ENCODE assay signal across 8 mouse cellular contexts in genomic region chr2:31690063-31690462, GRCm38 (mm10). TPM values are rescaled to one million over a fixed set of nuclear protein-coding genes. Genes with fewer than 3 reads are reported as not detected.
DNase-seq lines count a peak whose midpoint lies in the region; ATAC-seq lines count a peak whose summit lies in the region.

No protein-coding gene starts in this region.

- H3K27me3 ChIP-seq in megakaryocyte, embryonic 14.5 days (replicated peaks): no peaks in the 10 kb centered on the region
- no peaks in the 10 kb centered on the region for H3K27me3 ChIP-seq in forebrain, embryonic 11.5 days (ENCODE audit: control insufficient read depth, insufficient read depth, low read length)
- H3K27me3 ChIP-seq in limb, embryonic 15.5 days: no peaks in the 10 kb centered on the region
- no peaks in the 10 kb centered on the region for H3K27me3 ChIP-seq in stomach, embryonic 15.5 days (replicated peaks)

- H3K9me3 ChIP-seq in megakaryocyte, embryonic 14.5 days: no peaks in the 10 kb centered on the region
- no peaks in the 10 kb centered on the region for H3K9me3 ChIP-seq in forebrain, embryonic 11.5 days (ENCODE audit: control insufficient read depth, low read length)
- no peaks in the 10 kb centered on the region for H3K9me3 ChIP-seq in limb, embryonic 15.5 days
- H3K9me3 ChIP-seq in stomach, embryonic 15.5 days: no peaks in the 10 kb centered on the region

- H3K9ac ChIP-seq in forebrain, embryonic 11.5 days (ENCODE audit: low read length): peak overlapping the region; percentile 30; the same call in 1 of the 2 replicates
- no peak overlapping the region for H3K9ac ChIP-seq in limb, embryonic 15.5 days
- no peak overlapping the region for H3K9ac ChIP-seq in stomach, embryonic 15.5 days

- WGBS in forebrain, embryonic 11.5 days: 64% methylated on average over 3 of the region's 3 CpGs
- WGBS in limb, embryonic 15.5 days: 36% methylated on average over 3 of the region's 3 CpGs
- 34% methylated on average over 3 of the region's 3 CpGs for WGBS in stomach, embryonic 15.5 days

- H3K4me1 ChIP-seq in megakaryocyte, embryonic 14.5 days: peaks cover 34% of the 10 kb centered on the region
- peaks cover 13% of the 10 kb centered on the region for H3K4me1 ChIP-seq in forebrain, embryonic 11.5 days (replicated peaks; ENCODE audit: control insufficient read depth, insufficient read depth, low read length)
- H3K4me1 ChIP-seq in limb, embryonic 15.5 days: peaks cover 23% of the 10 kb centered on the region
- H3K4me1 ChIP-seq in stomach, embryonic 15.5 days: peaks cover 17% of the 10 kb centered on the region

- no peak for ATAC-seq in megakaryocyte, adult 5-6 weeks (ENCODE audit: poor library complexity, severe bottlenecking)
- ATAC-seq in forebrain, embryonic 11.5 days (replicated peaks; ENCODE audit: low FRiP score): no peak
- no peak for ATAC-seq in limb, embryonic 15.5 days (ENCODE audit: insufficient number of reproducible peaks, low FRiP score, low TSS enrichment, low read depth)
- no peak for ATAC-seq in stomach, embryonic 15.5 days (ENCODE audit: insufficient read depth, low FRiP score, low read depth)

- H3K27ac ChIP-seq in forebrain, embryonic 11.5 days (ENCODE audit: low read depth, low read length): no peak overlapping the region
- H3K27ac ChIP-seq in limb, embryonic 15.5 days: no peak overlapping the region
- H3K27ac ChIP-seq in stomach, embryonic 15.5 days: no peak overlapping the region

- no peak for DNase-seq in forebrain, embryonic 11.5 days (ENCODE audit: low spot score)
- DNase-seq in right cerebral cortex, postnatal 4 days: no peak
- DNase-seq in frontal cortex, postnatal 36 days (ENCODE audit: low spot score in 2 of 2): no peak
- DNase-seq in urinary bladder, postnatal 10 days (ENCODE audit: low spot score): no peak

- peak overlapping the region; percentile 91 for H3K4me2 ChIP-seq in forebrain, embryonic 11.5 days (ENCODE audit: low read depth, low read length, severe bottlenecking)
- peak overlapping the region; percentile 73 for H3K4me2 ChIP-seq in limb, embryonic 15.5 days
- H3K4me2 ChIP-seq in stomach, embryonic 15.5 days: peak overlapping the region; percentile 76

- peaks cover 37% of the 10 kb centered on the region for H3K36me3 ChIP-seq in megakaryocyte, embryonic 14.5 days (replicated peaks; ENCODE audit: low read length)
- no peaks in the 10 kb centered on the region for H3K36me3 ChIP-seq in forebrain, embryonic 11.5 days (ENCODE audit: control insufficient read depth, insufficient read depth, low read length)
- H3K36me3 ChIP-seq in limb, embryonic 15.5 days: peaks cover 2% of the 10 kb centered on the region; the same call in 1 of the 2 replicates
- H3K36me3 ChIP-seq in stomach, embryonic 15.5 days: 0 out of 2 replicates have a peak, but pooled peaks cover 3% of the 10 kb centered on the region

- peak overlapping the region; percentile 98 for H3K4me3 ChIP-seq in megakaryocyte, embryonic 14.5 days (replicated peaks)
- peak overlapping the region; percentile 90 for H3K4me3 ChIP-seq in forebrain, embryonic 11.5 days (ENCODE audit: low read depth, low read length)
- H3K4me3 ChIP-seq in limb, embryonic 15.5 days: peak overlapping the region; percentile 95
- peak overlapping the region; percentile 99 for H3K4me3 ChIP-seq in stomach, embryonic 15.5 days (replicated peaks)

RNA-seq across cellular contexts. Expression of gene Abl1, which starts 1.9 kb away (rescaled TPM):
- 29.4 and 48.1 TPM in 2 replicates for polyA plus RNA-seq in megakaryocyte, embryonic 14.5 days (2012; ENCODE audit: insufficient read depth, low replicate concordance)
- total RNA-seq in megakaryocyte, adult 5-6 weeks (2015): 24.7 and 32.5 TPM in 2 replicates
- total RNA-seq in megakaryocyte, adult 5-6 weeks (2017): 24.5 and 30.5 TPM in 2 replicates
- polyA plus RNA-seq in forebrain, embryonic 11.5 days (2014; fragmentation: Nextera tagmentation; extraction: Ambion mirVana): 53.2 and 56.7 TPM in 2 replicates
- polyA plus RNA-seq in limb, embryonic 15.5 days (2015; fragmentation: Nextera tagmentation; extraction: Ambion mirVana): 37.7 and 40.1 TPM in 2 replicates
- polyA plus RNA-seq in stomach, embryonic 15.5 days (2015; fragmentation: Nextera tagmentation; extraction: Ambion mirVana): 30.2 and 34.5 TPM in 2 replicates

RNA-seq across cellular contexts. Expression of gene Exosc2, which starts 19.5 kb away (rescaled TPM):
- 11.9 TPM in 1 of 2 replicates, not detected in the other for polyA plus RNA-seq in megakaryocyte, embryonic 14.5 days (2012; ENCODE audit: insufficient read depth, low replicate concordance)
- total RNA-seq in megakaryocyte, adult 5-6 weeks (2015): 15.3 and 17.7 TPM in 2 replicates
- 24.1 and 25.9 TPM in 2 replicates for total RNA-seq in megakaryocyte, adult 5-6 weeks (2017)
- polyA plus RNA-seq in forebrain, embryonic 11.5 days (2014; fragmentation: Nextera tagmentation; extraction: Ambion mirVana): 72.2 and 76.0 TPM in 2 replicates
- 54.3 and 56.6 TPM in 2 replicates for polyA plus RNA-seq in limb, embryonic 15.5 days (2015; fragmentation: Nextera tagmentation; extraction: Ambion mirVana)
- 59.9 and 60.5 TPM in 2 replicates for polyA plus RNA-seq in stomach, embryonic 15.5 days (2015; fragmentation: Nextera tagmentation; extraction: Ambion mirVana)

RNA-seq across cellular contexts. Expression of gene Prdm12, which starts 50.2 kb away (rescaled TPM):
- not detected in 2 replicates for polyA plus RNA-seq in megakaryocyte, embryonic 14.5 days (2012; ENCODE audit: insufficient read depth, low replicate concordance)
- total RNA-seq in megakaryocyte, adult 5-6 weeks (2015): not detected in 2 replicates
- total RNA-seq in megakaryocyte, adult 5-6 weeks (2017): not detected in 2 replicates
- polyA plus RNA-seq in forebrain, embryonic 11.5 days (2014; fragmentation: Nextera tagmentation; extraction: Ambion mirVana): 3.9 and 4.1 TPM in 2 replicates
- polyA plus RNA-seq in limb, embryonic 15.5 days (2015; fragmentation: Nextera tagmentation; extraction: Ambion mirVana): not detected in 2 replicates
- not detected in 2 replicates for polyA plus RNA-seq in stomach, embryonic 15.5 days (2015; fragmentation: Nextera tagmentation; extraction: Ambion mirVana)
